Comparison of ENCODE assay signal across 14 mouse cellular contexts in the genomic region with DNA sequence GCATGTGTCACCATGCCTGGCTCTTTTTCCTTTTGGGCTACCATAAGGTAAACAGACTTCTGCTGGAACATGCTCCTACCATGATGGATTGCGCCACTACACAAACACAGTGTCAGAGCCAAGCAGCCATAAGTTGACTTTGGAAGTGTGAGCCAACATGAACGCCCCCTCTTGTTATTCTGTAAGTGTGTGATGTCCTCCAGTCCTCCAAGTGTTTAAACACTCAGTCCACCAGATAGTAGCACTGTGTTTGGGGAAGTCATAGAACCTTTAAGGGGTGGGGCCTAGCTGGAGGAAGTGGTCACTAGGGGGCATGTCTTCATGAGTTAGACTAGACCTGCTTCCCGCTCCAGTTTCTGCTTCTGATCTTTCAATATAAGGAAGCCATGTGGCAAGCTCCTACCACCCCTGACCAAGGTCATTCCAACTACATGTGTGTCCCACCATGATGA. TPM values are rescaled to one million over a fixed set of nuclear protein-coding genes. Genes with fewer than 3 reads are reported as not detected.
DNase-seq lines count a peak whose midpoint lies in the region; ATAC-seq and TF ChIP-seq lines count a peak whose summit lies in the region.
"Had no signal": no experiment of that assay in that cellular context is flagged by ENCODE, and none has a peak within 500 bp of the region (broad histone marks: within the 10 kb centered on the region; RNA-seq: fewer than 3 reads in every experiment).

No protein-coding gene starts in this region.

- WGBS in lung, embryonic 14.5 days, result 21% methylated on average over 3 of the region's 3 CpGs
- WGBS in stomach, embryonic 14.5 days, result 40% methylated on average over 3 of the region's 3 CpGs

- H3K27me3 ChIP-seq in lung, embryonic 14.5 days (ENCODE audit: insufficient read depth, low read length), result no peaks in the 10 kb centered on the region
- H3K27me3 ChIP-seq in stomach, embryonic 14.5 days (ENCODE audit: control insufficient read depth, insufficient read depth, low read length), result no peaks in the 10 kb centered on the region
- H3K27me3 ChIP-seq: midbrain, embryonic 12.5 days had no signal

- TF ChIP-seq CTCF in lung, embryonic 14.5 days (IDR thresholded peaks at IDR 0.05; ENCODE audit: low read depth), result peak; percentile 46; the same call in 1 of the 2 replicates

- H3K4me1 ChIP-seq in lung, embryonic 14.5 days (ENCODE audit: insufficient read depth), result no peaks in the 10 kb centered on the region
- H3K4me1 ChIP-seq in stomach, embryonic 14.5 days (ENCODE audit: control insufficient read depth, insufficient read depth, low read length), result no peaks in the 10 kb centered on the region
- H3K4me1 ChIP-seq: heart, embryonic 10.5 days; midbrain, embryonic 12.5 days had no signal

- peak; percentile 96 for ATAC-seq in lung, embryonic 14.5 days (ENCODE audit: insufficient read depth)
- peak; percentile 63; the same call in 1 of the 2 replicates for ATAC-seq in stomach, embryonic 14.5 days (ENCODE audit: insufficient number of reproducible peaks, insufficient read depth, low FRiP score, low read depth)

- no peaks in the 10 kb centered on the region for H3K9me3 ChIP-seq in lung, embryonic 14.5 days (ENCODE audit: low read depth, low read length)
- H3K9me3 ChIP-seq in stomach, embryonic 14.5 days (ENCODE audit: control insufficient read depth, low read depth, low read length), result no peaks in the 10 kb centered on the region
- H3K9me3 ChIP-seq: heart, embryonic 10.5 days; midbrain, embryonic 12.5 days had no signal

- H3K9ac ChIP-seq in lung, embryonic 14.5 days, result no peak overlapping the region
- H3K9ac ChIP-seq in stomach, embryonic 14.5 days (replicated peaks; ENCODE audit: low read depth, low read length), result no peak overlapping the region
- H3K9ac ChIP-seq: midbrain, embryonic 12.5 days had no signal

- DNase-seq in layer of hippocampus, adult 18-20 months (ENCODE audit: low spot score in 2 of 2), result peak; percentile 29 to 53
- no peak for DNase-seq in layer of hippocampus, postnatal 10 days (ENCODE audit: low spot score in 2 of 2)
- peak; percentile 94 for DNase-seq in fat pad, adult 2 months (ENCODE audit: extremely low read depth, low read depth, low spot score)
- peak; percentile 87 for DNase-seq in lung, embryonic 14.5 days
- DNase-seq in cerebellum, adult 9-11 months, result no peak
- no peak for DNase-seq in frontal cortex, adult 2 months (ENCODE audit: extremely low spot score in 1 of 2, low spot score in 1 of 2)
- no peak for DNase-seq in testis, postnatal 14 days (ENCODE audit: low spot score)
- DNase-seq: cerebellum, adult 2 months; kidney, adult 11 months had no signal

- no peak overlapping the region for H3K4me3 ChIP-seq in lung, embryonic 14.5 days (ENCODE audit: low read depth, low read length)
- H3K4me3 ChIP-seq in stomach, embryonic 14.5 days (ENCODE audit: low read depth, low read length), result no peak overlapping the region
- H3K4me3 ChIP-seq: heart, embryonic 10.5 days; midbrain, embryonic 12.5 days had no signal

- no peak overlapping the region for H3K4me2 ChIP-seq in lung, embryonic 14.5 days
- no peak overlapping the region for H3K4me2 ChIP-seq in stomach, embryonic 14.5 days (replicated peaks; ENCODE audit: low read depth, low read length)
- H3K4me2 ChIP-seq: midbrain, embryonic 12.5 days had no signal

- H3K27ac ChIP-seq in lung, embryonic 14.5 days (ENCODE audit: low read depth), result no peak overlapping the region
- no peak overlapping the region for H3K27ac ChIP-seq in stomach, embryonic 14.5 days (ENCODE audit: low read length)
- H3K27ac ChIP-seq: heart, embryonic 10.5 days; midbrain, embryonic 12.5 days had no signal

- H3K36me3 ChIP-seq in lung, embryonic 14.5 days (ENCODE audit: insufficient read depth), result no peaks in the 10 kb centered on the region
- no peaks in the 10 kb centered on the region for H3K36me3 ChIP-seq in stomach, embryonic 14.5 days (ENCODE audit: control insufficient read depth, insufficient read depth, low read length)
- H3K36me3 ChIP-seq: heart, embryonic 10.5 days; midbrain, embryonic 12.5 days had no signal

RNA-seq across cellular contexts. Expression of a gene that starts 15.7 kb away (rescaled TPM):
- 10 to 100 TPM; 25.6 to 31.0 TPM for total RNA-seq in layer of hippocampus, adult 18-20 months (2021)
- total RNA-seq in layer of hippocampus, postnatal 10 days (2021), result 1 to 10 TPM; 8.8 to 8.9 TPM
- 0.31 and 0.71 TPM in 2 replicates for polyA plus RNA-seq in lung, embryonic 14.5 days (2014; fragmentation: Nextera tagmentation; extraction: Ambion mirVana)
- 0.36 and 0.91 TPM in 2 replicates for polyA plus RNA-seq in stomach, embryonic 14.5 days (2014; fragmentation: Nextera tagmentation; extraction: Ambion mirVana)
- polyA plus RNA-seq in frontal cortex, adult 2 months (2012; rRNA removed), result 26.1 and 28.7 TPM in 2 replicates

RNA-seq across cellular contexts. Expression of a gene that starts 21.6 kb away (rescaled TPM):
- total RNA-seq in layer of hippocampus, adult 18-20 months (2021), result under 1 TPM in 1 of 2 experiments, not detected in 1; 0.15 TPM
- under 1 TPM in 1 of 2 experiments, not detected in 1; 0.37 TPM for total RNA-seq in layer of hippocampus, postnatal 10 days (2021)
- polyA plus RNA-seq in lung, embryonic 14.5 days (2014; fragmentation: Nextera tagmentation; extraction: Ambion mirVana), result not detected in 2 replicates
- 0.22 TPM in 2 replicates for polyA plus RNA-seq in stomach, embryonic 14.5 days (2014; fragmentation: Nextera tagmentation; extraction: Ambion mirVana)
- 0.08 and 0.13 TPM in 2 replicates for polyA plus RNA-seq in frontal cortex, adult 2 months (2012; rRNA removed)
- polyA plus RNA-seq: midbrain, embryonic 12.5 days had no signal

RNA-seq across cellular contexts. Expression of a gene that starts 28.8 kb away (rescaled TPM):
- total RNA-seq in layer of hippocampus, adult 18-20 months (2021), result 1 to 10 TPM in 1 of 2 experiments, under 1 TPM in 1; 0.89 to 1.8 TPM
- total RNA-seq in layer of hippocampus, postnatal 10 days (2021), result 1 to 10 TPM; 2.4 to 2.7 TPM
- 3.8 and 5.1 TPM in 2 replicates for polyA plus RNA-seq in lung, embryonic 14.5 days (2014; fragmentation: Nextera tagmentation; extraction: Ambion mirVana)
- polyA plus RNA-seq in stomach, embryonic 14.5 days (2014; fragmentation: Nextera tagmentation; extraction: Ambion mirVana), result 3.7 and 4.7 TPM in 2 replicates
- 2.3 and 3.3 TPM in 2 replicates for polyA plus RNA-seq in frontal cortex, adult 2 months (2012; rRNA removed)

RNA-seq across cellular contexts. Expression of a gene that starts 35.2 kb away (rescaled TPM):
- total RNA-seq in layer of hippocampus, adult 18-20 months (2021), result not detected
- total RNA-seq in layer of hippocampus, postnatal 10 days (2021), result not detected
- polyA plus RNA-seq in lung, embryonic 14.5 days (2014; fragmentation: Nextera tagmentation; extraction: Ambion mirVana), result not detected in 2 replicates
- not detected in 2 replicates for polyA plus RNA-seq in stomach, embryonic 14.5 days (2014; fragmentation: Nextera tagmentation; extraction: Ambion mirVana)
- polyA plus RNA-seq in frontal cortex, adult 2 months (2012; rRNA removed), result not detected in 2 replicates
- total RNA-seq: adrenal gland, adult 18-20 months; left cerebral cortex, adult 8-10 months had no signal
- polyA plus RNA-seq: cerebellum, adult 2 months; midbrain, embryonic 12.5 days had no signal

RNA-seq across cellular contexts. Expression of a gene that starts 43.3 kb away (rescaled TPM):
- 10 to 100 TPM; 18.2 to 20.4 TPM for total RNA-seq in layer of hippocampus, adult 18-20 months (2021)
- total RNA-seq in layer of hippocampus, postnatal 10 days (2021), result 10 to 100 TPM; 14.8 to 15.1 TPM
- 11.9 and 12.3 TPM in 2 replicates for polyA plus RNA-seq in lung, embryonic 14.5 days (2014; fragmentation: Nextera tagmentation; extraction: Ambion mirVana)
- polyA plus RNA-seq in stomach, embryonic 14.5 days (2014; fragmentation: Nextera tagmentation; extraction: Ambion mirVana), result 10.7 and 14.3 TPM in 2 replicates
- polyA plus RNA-seq in frontal cortex, adult 2 months (2012; rRNA removed), result 13.4 and 14.3 TPM in 2 replicates

Comparison
In these comparisons a context has a peak if more than half of its experiments do, and no peak if none do; other contexts are left out.
1. DNase-seq: peak in layer of hippocampus, adult 18-20 months (2 of 2), fat pad, adult 2 months (single experiment) and lung, embryonic 14.5 days (single experiment); none in layer of hippocampus, postnatal 10 days (0 of 2), cerebellum, adult 9-11 months (single experiment), frontal cortex, adult 2 months (0 of 2) and testis, postnatal 14 days (single experiment).
2. RNA of a gene that starts 15.7 kb away (polyA plus RNA-seq): 26.1 to 28.7 TPM in frontal cortex, adult 2 months; 0.31 to 0.71 TPM in lung, embryonic 14.5 days and 0.36 to 0.91 TPM in stomach, embryonic 14.5 days; every median in the first group is over 10 times any median in the second.